Mouse (Mus musculus) intestine, postnatal 0 days (tissue): ENCODE results near the gene Dctn2. TPM values are rescaled to one million over a fixed set of nuclear protein-coding genes. Genes with fewer than 3 reads are reported as not detected.

Source experiments
- ATAC-seq: fragments of 200-750 bp; cut with Nextera tagmentation; 2 replicates; pipeline ENCODE4 v1.8.0; 2017; ENCODE audit warnings: mild to moderate bottlenecking, moderate TSS enrichment, moderate library complexity
- H3K27ac ChIP-seq: fragments of 300-500 bp; sonication (generic); 2 replicates; pipeline ENCODE4 v1.5.1; 2014; ENCODE audit warnings: mild to moderate bottlenecking, low read depth, low read length, moderate library complexity
- H3K27me3 ChIP-seq: fragments of 300-500 bp; sonication (generic); replicated peaks from 2 replicates; pipeline ENCODE4 v1.6.1; 2014; ENCODE audit warnings: low read length, mixed read lengths; ENCODE audit not compliant: control insufficient read depth, insufficient read depth
- H3K36me3 ChIP-seq: fragments of 300-500 bp; sonication (generic); 2 replicates; pipeline ENCODE4 v1.6.1; 2014; ENCODE audit warnings: mild to moderate bottlenecking, moderate library complexity; ENCODE audit not compliant: control insufficient read depth, insufficient read depth
- H3K4me1 ChIP-seq: fragments of 300-500 bp; sonication (generic); replicated peaks from 2 replicates; pipeline ENCODE4 v1.6.1; 2014; ENCODE audit warnings: antibody characterized with exemption, low read length, mixed read lengths; ENCODE audit not compliant: control insufficient read depth, insufficient read depth
- H3K4me2 ChIP-seq: fragments of 300-500 bp; sonication (generic); replicated peaks from 2 replicates; pipeline ENCODE4 v1.6.1; 2014; ENCODE audit warnings: low read depth, mild to moderate bottlenecking, moderate library complexity
- H3K4me3 ChIP-seq: fragments of 300-500 bp; sonication (generic); 2 replicates; pipeline ENCODE4 v1.5.1; 2014; ENCODE audit warnings: low read depth, low read length
- H3K9ac ChIP-seq: fragments of 300-500 bp; sonication (generic); 2 replicates; pipeline ENCODE4 v1.6.1; 2014; ENCODE audit warnings: mild to moderate bottlenecking, low read depth, low read length
- H3K9me3 ChIP-seq: fragments of 300-500 bp; sonication (generic); 2 replicates; pipeline ENCODE4 v1.6.1; 2016; ENCODE audit warnings: mixed run types; ENCODE audit not compliant: control insufficient read depth
- CTCF ChIP-seq: sonication (generic); IDR thresholded peaks from 2 replicates; pipeline ENCODE4 v1.5.1; 2016; ENCODE audit warnings: low read depth, mild to moderate bottlenecking, control low read depth, antibody characterized with exemption, moderate library complexity
- WGBS: fragments of 180-500 bp; shearing (Covaris S2); extraction: QIAGEN DNeasy Blood & Tissue Kit; methylation state at CpG from one replicate; pipeline ENCODE4 v1.1.7; 2014; 5-methylcytosine and 5-hydroxymethylcytosine counted together
- polyA plus RNA-seq: library from polyadenylated mRNA; unstranded; fragments of >200 nt; fragmentation: Nextera tagmentation; extraction: Ambion mirVana; gene quantifications from 2 replicates; pipeline ENCODE4 v1.2.1, GENCODE M21; 2015

Dctn2 gene
- polyA plus RNA-seq, 1 experiment from 2014 or later = 143 TPM

GRCm38 (mm10) chr10:127268401-127268800, 2.2 kb downstream of the Dctn2 start:
- no peak overlapping the region for H3K4me2 ChIP-seq
- H3K27me3 ChIP-seq = peaks cover 9% of the 10 kb centered on the region; the same call in 1 of the 2 replicates
- no peaks in the 10 kb centered on the region for H3K9me3 ChIP-seq
- no peak overlapping the region for H3K9ac ChIP-seq
- H3K36me3 ChIP-seq = peaks cover 42% of the 10 kb centered on the region
- 37% methylated on average over 5 of the region's 5 CpGs for WGBS
- no peak overlapping the region for H3K4me3 ChIP-seq
- TF ChIP-seq CTCF = no peak
- peaks cover 7% of the 10 kb centered on the region; the same call in 1 of the 2 replicates for H3K4me1 ChIP-seq
- peak; percentile 61 for ATAC-seq
- peak overlapping the region; percentile 22 for H3K27ac ChIP-seq

- Histone ChIP-seq H3K4me1 (peaks cover 7% of the 10 kb centered on the region; the same call in 1 of the 2 replicates), H3K9me3 (no peaks in the 10 kb centered on the region), H3K9ac (no peak overlapping the region), H3K4me2 (no peak overlapping the region), H3K27me3 (peaks cover 3% of the 10 kb centered on the region; the same call in 1 of the 2 replicates), H3K36me3 (peaks cover 49% of the 10 kb centered on the region), H3K4me3 (no peak overlapping the region), H3K27ac (peak overlapping the region; percentile 22; the same call in 1 of the 2 replicates)
- no peak for ATAC-seq
- WGBS = 79% methylated on average over 12 of the region's 12 CpGs
- no peak for TF ChIP-seq CTCF
Observed at GRCm38 (mm10) chr10:127269036-127269435, 2.9 kb downstream of the Dctn2 start.

- Histone ChIP-seq H3K27ac (no peak overlapping the region), H3K36me3 (peaks cover 56% of the 10 kb centered on the region), H3K9me3 (no peaks in the 10 kb centered on the region), H3K4me1 (peaks cover 7% of the 10 kb centered on the region; the same call in 1 of the 2 replicates), H3K4me3 (no peak overlapping the region), H3K4me2 (no peak overlapping the region), H3K9ac (no peak overlapping the region), H3K27me3 (no peaks in the 10 kb centered on the region)
- 59% methylated on average over 4 of the region's 4 CpGs for WGBS
- no peak for TF ChIP-seq CTCF
- ATAC-seq = no peak
Observed at GRCm38 (mm10) chr10:127269884-127270283, 3.7 kb downstream of the Dctn2 start.

GRCm38 (mm10) chr10:127272371-127272770, 6.2 kb downstream of the Dctn2 start:
- Histone ChIP-seq H3K36me3 (peaks cover 81% of the 10 kb centered on the region), H3K27me3 (no peaks in the 10 kb centered on the region), H3K9ac (no peak overlapping the region), H3K9me3 (no peaks in the 10 kb centered on the region), H3K4me2 (no peak overlapping the region), H3K27ac (no peak overlapping the region), H3K4me1 (peaks cover 4% of the 10 kb centered on the region; the same call in 1 of the 2 replicates), H3K4me3 (no peak overlapping the region)
- WGBS = 93% methylated on average over 5 of the region's 5 CpGs
- ATAC-seq = no peak
- TF ChIP-seq CTCF = no peak

- Histone ChIP-seq H3K9me3 (no peaks in the 10 kb centered on the region), H3K27me3 (no peaks in the 10 kb centered on the region), H3K9ac (no peak overlapping the region), H3K4me3 (no peak overlapping the region), H3K4me2 (no peak overlapping the region), H3K4me1 (no peaks in the 10 kb centered on the region), H3K27ac (no peak overlapping the region), H3K36me3 (peaks cover 92% of the 10 kb centered on the region)
- WGBS = 64% methylated on average over 11 of the region's 11 CpGs
- ATAC-seq = no peak
- no peak for TF ChIP-seq CTCF
Observed at GRCm38 (mm10) chr10:127274261-127275022, 8.3 kb downstream of the Dctn2 start.

GRCm38 (mm10) chr10:127279730-127280129, 13.6 kb downstream of the Dctn2 start:
- WGBS = 100% methylated on average over 1 of the region's 2 CpGs
- Histone ChIP-seq H3K4me2 (no peak overlapping the region), H3K36me3 (peaks cover 98% of the 10 kb centered on the region), H3K4me1 (no peaks in the 10 kb centered on the region), H3K27me3 (no peaks in the 10 kb centered on the region), H3K9ac (no peak overlapping the region), H3K4me3 (no peak overlapping the region), H3K9me3 (no peaks in the 10 kb centered on the region), H3K27ac (no peak overlapping the region)
- TF ChIP-seq CTCF = peak; percentile 41
- ATAC-seq = no peak
